18 mouse cellular contexts compared by ENCODE assay signal in genomic region chr19:10495670-10496069, GRCm38 (mm10). TPM values are rescaled to one million over a fixed set of nuclear protein-coding genes. Genes with fewer than 3 reads are reported as not detected.
A peak's percentile ranks its signal among the peaks of the same experiment; 100 is the strongest.
DNase-seq lines count a peak whose midpoint lies in the region; TF ChIP-seq lines count a peak whose summit lies in the region.
"Had no signal": no experiment of that assay in that cellular context is flagged by ENCODE, and none has a peak within 500 bp of the region (broad histone marks: within the 10 kb centered on the region; RNA-seq: fewer than 3 reads in every experiment).

No protein-coding gene starts in this region.

- 64% methylated on average over 1 of the region's 1 CpGs for WGBS in lung, adult 2 months

- TF ChIP-seq CTCF in lung, adult 2 months (IDR thresholded peaks at IDR 0.05; ENCODE audit: insufficient read depth, low read length), result no peak

- H3K4me3 ChIP-seq in lung, adult 2 months (replicated peaks; ENCODE audit: extremely low read depth, low read depth, low read length), result no peak overlapping the region
- H3K4me3 ChIP-seq: embryonic facial prominence, embryonic 12.5 days; forebrain, embryonic 15.5 days; heart, embryonic 13.5 days had no signal

- TF ChIP-seq POLR2A in lung, adult 2 months (IDR thresholded peaks at IDR 0.05; ENCODE audit: borderline replicate concordance, extremely low read depth, low read depth, low read length), result no peak

- H3K4me1 ChIP-seq in lung, adult 2 months (ENCODE audit: control insufficient read depth, insufficient read depth, low read length), result no peaks in the 10 kb centered on the region
- H3K4me1 ChIP-seq: embryonic facial prominence, embryonic 12.5 days; forebrain, embryonic 15.5 days had no signal

- peak; percentile 38 for DNase-seq in adrenal gland, adult 8-10 months
- no peak for DNase-seq in adrenal gland, adult 18-20 months (ENCODE audit: low spot score in 2 of 2)
- peak; percentile 27 for DNase-seq in 3134 (ENCODE audit: extremely low read depth, insufficient read length, low spot score)
- peak; percentile 57 for DNase-seq in 416B (ENCODE audit: low read depth)
- DNase-seq in adrenal gland, postnatal 25 days, result peak; percentile 31
- DNase-seq in urinary bladder, postnatal 25 days (ENCODE audit: low spot score), result no peak
- DNase-seq in lung, adult 2 months, result no peak
- DNase-seq: cerebellum, adult 11 months; cerebellum, adult 9-10 months; cerebellum, postnatal 25 days; gastrocnemius, postnatal 36 days; heart, adult 11 months; heart, postnatal 36 days; kidney, adult 8-10 months had no signal

RNA-seq across cellular contexts. Expression of gene Ppp1r32, which starts 12.9 kb away (rescaled TPM):
- 1 to 10 TPM in 2 of 4 experiments, under 1 TPM in 2; 0.52 to 2.2 (median 1.0) TPM for total RNA-seq in adrenal gland, adult 8-10 months (2022)
- total RNA-seq in adrenal gland, adult 18-20 months (2021), result under 1 TPM in 1 of 2 experiments, not detected in 1; 0.35 TPM
- total RNA-seq in adrenal gland, postnatal 25 days (2021), result 0.88 TPM in 1 of 2 replicates, not detected in the other
- 5.4 and 5.9 TPM in 2 replicates for polyA plus RNA-seq in lung, adult 2 months (2012; rRNA removed)
- total RNA-seq: CH12.LX had no signal

RNA-seq across cellular contexts. Expression of gene Cpsf7, which starts 29.4 kb away (rescaled TPM):
- total RNA-seq in adrenal gland, adult 8-10 months (2022), result 10 to 100 TPM; 46.9 to 89.6 (median 65.8) TPM
- total RNA-seq in adrenal gland, adult 18-20 months (2021), result 10 to 100 TPM; 52.5 to 54.5 TPM
- total RNA-seq in adrenal gland, postnatal 25 days (2021), result 59.8 and 70.4 TPM in 2 replicates
- polyA plus RNA-seq in lung, adult 2 months (2012; rRNA removed), result 30.3 and 41.1 TPM in 2 replicates

RNA-seq across cellular contexts. Expression of gene Sdhaf2, which starts 30.3 kb away (rescaled TPM):
- 10 to 100 TPM; 57.2 to 75.2 (median 66.6) TPM for total RNA-seq in adrenal gland, adult 8-10 months (2022)
- total RNA-seq in adrenal gland, adult 18-20 months (2021), result 10 to 100 TPM; 68.5 to 72.4 TPM
- total RNA-seq in adrenal gland, postnatal 25 days (2021), result 60.6 and 63.5 TPM in 2 replicates
- polyA plus RNA-seq in lung, adult 2 months (2012; rRNA removed), result 16.2 and 23.0 TPM in 2 replicates

RNA-seq across cellular contexts. Expression of gene Lrrc10b, which starts 38.4 kb away (rescaled TPM):
- 1 to 10 TPM; 2.6 to 3.8 (median 3.5) TPM for total RNA-seq in adrenal gland, adult 8-10 months (2022)
- total RNA-seq in adrenal gland, adult 18-20 months (2021), result 1 to 10 TPM; 4.1 to 5.9 TPM
- 2.2 and 2.5 TPM in 2 replicates for total RNA-seq in adrenal gland, postnatal 25 days (2021)
- 20.6 and 25.6 TPM in 2 replicates for polyA plus RNA-seq in lung, adult 2 months (2012; rRNA removed)
- total RNA-seq: CH12.LX had no signal

Comparison
In these comparisons a context has a peak if more than half of its experiments do, and no peak if none do; other contexts are left out.
1. DNase-seq: peak in adrenal gland, adult 8-10 months (single experiment), 3134 (single experiment), 416B (single experiment) and adrenal gland, postnatal 25 days (single experiment); none in adrenal gland, adult 18-20 months (0 of 2), urinary bladder, postnatal 25 days (single experiment) and lung, adult 2 months (single experiment).